Mouse (Mus musculus): ENCODE measurements at regions not wholly inside any gene's neighbourhood (a gene's known extent, or its start where the extent isn't known, plus 50 kb on each side); places are given as distances from the start of the nearest gene placed in this dataset.

DNA sequence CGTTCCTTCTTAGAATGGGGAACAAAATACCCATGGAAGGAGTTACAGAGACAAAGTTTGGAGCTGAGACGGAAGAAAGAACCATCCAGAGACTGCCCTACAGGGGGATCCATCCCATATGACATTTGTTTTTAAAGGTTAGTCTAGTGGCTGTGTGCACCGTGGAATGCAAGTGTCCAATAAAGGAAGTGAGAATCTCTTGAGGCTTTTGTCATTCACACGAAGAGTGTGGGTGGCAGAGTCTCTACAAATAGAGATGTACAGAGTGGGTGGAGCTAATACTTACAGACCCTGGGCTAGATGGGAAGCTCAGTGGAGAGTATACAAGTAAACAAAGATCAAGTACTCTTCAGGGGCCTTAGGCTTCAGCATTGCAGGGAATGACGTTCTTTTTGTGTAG, 314.2 kb upstream of the Slc24a5 start:
- TF ChIP-seq GATA1 (IDR thresholded peaks at IDR 0.05; ENCODE audit: borderline replicate concordance, low read length) (no peak), CTCF (IDR thresholded peaks at IDR 0.05; ENCODE audit: low read depth, low read length) (no peak), POLR2AphosphoS5 (IDR thresholded peaks at IDR 0.05; ENCODE audit: insufficient replicate concordance, low read depth, low read length) (no peak)

Data from G1E (cell line).